Mouse (Mus musculus) CH12.LX (cell line): ENCODE measurements around the gene Hist2h2aa2.
A peak's percentile ranks its signal among the peaks of the same experiment; 100 is the strongest.

Experiments used
- BHLHE40 ChIP-seq: IDR thresholded peaks from 2 replicates; pipeline ENCODE4 v1.6.1; 2011; ENCODE audit warnings: mild to moderate bottlenecking, low read depth, low read length, improper control_type of control experiment
- CTCF ChIP-seq, 2 experiments: IDR thresholded peaks in 1 of 2; conservative IDR thresholded peaks in 1 of 2; 2 replicates each; pipeline ENCODE4 v1.5.1; 2011 to 2012; ENCODE audit warnings: low read depth in 2 of 2, low read length in 2 of 2, improper control_type of control experiment in 1 of 2, inconsistent platforms in 1 of 2, mild to moderate bottlenecking in 1 of 2, moderate library complexity in 1 of 2
- MYC ChIP-seq: IDR thresholded peaks from 2 replicates; pipeline ENCODE4 v1.6.1; 2011; ENCODE audit warnings: low read depth, mild to moderate bottlenecking, improper control_type of control experiment, low read length
- NELFE ChIP-seq: IDR thresholded peaks from 2 replicates; pipeline ENCODE4 v1.6.1; 2011; ENCODE audit warnings: low read depth, low read length, improper control_type of control experiment
- POLR2A ChIP-seq: IDR thresholded peaks from 2 replicates; pipeline ENCODE4 v1.6.1; 2011; ENCODE audit warnings: low read depth, mild to moderate bottlenecking, improper control_type of control experiment, low read length
- RCOR1 ChIP-seq: conservative IDR thresholded peaks from 2 replicates; pipeline ENCODE4 v1.6.1; 2012; ENCODE audit warnings: low read depth, mild to moderate bottlenecking, inconsistent platforms, low read length, improper control_type of control experiment
- TBP ChIP-seq: conservative IDR thresholded peaks from 2 replicates; pipeline ENCODE4 v1.6.1; 2011; ENCODE audit warnings: low read depth, low read length, improper control_type of control experiment
- TCF12 ChIP-seq: IDR thresholded peaks from 2 replicates; pipeline ENCODE4 v1.6.1; 2014; ENCODE audit warnings: low read depth, mild to moderate bottlenecking, inconsistent platforms, low read length, improper control_type of control experiment
- ZC3H11A ChIP-seq: IDR thresholded peaks from 2 replicates; pipeline ENCODE4 v1.6.1; 2012; ENCODE audit warnings: low read depth, mild to moderate bottlenecking, inconsistent platforms, low read length, improper control_type of control experiment

DNA sequence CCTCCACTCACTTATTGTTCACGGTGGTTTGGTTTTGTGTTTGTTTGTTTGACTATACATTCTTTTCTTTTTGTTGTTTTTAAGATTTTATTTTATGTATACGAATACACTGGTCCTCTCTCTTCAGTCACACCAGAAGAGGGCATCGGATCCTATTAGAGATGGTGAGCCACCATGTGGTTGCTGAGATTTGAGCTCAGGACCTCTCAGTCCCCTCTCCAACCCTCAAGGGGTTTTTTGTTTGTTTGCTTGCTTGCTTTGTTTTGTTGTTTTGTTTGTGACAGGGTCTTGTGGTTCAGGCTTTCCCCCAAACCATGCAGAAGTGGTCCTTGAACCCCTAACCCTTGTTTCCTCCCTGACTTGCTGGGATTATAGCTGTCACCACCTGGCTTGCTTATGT is 21.5 kb upstream of the Hist2h2aa2 start:
- no peak for TF ChIP-seq POLR2A
- peak; percentile 83 for TF ChIP-seq MYC
- no peak for TF ChIP-seq NELFE
- no peak for TF ChIP-seq ZC3H11A
- TF ChIP-seq TBP, result no peak
- TF ChIP-seq RCOR1, result no peak
- no peak for TF ChIP-seq BHLHE40
- peak in 1 of 2 experiments; percentile 64; a peak in 2 of 4 replicates for TF ChIP-seq CTCF (conservative IDR thresholded peaks at IDR 0.05 in 1 of 2, IDR thresholded peaks at IDR 0.05 in 1 of 2; ENCODE audit: low read depth in 2 of 2, low read length in 2 of 2)
- TF ChIP-seq TCF12, result no peak
